Mouse (Mus musculus) embryonic facial prominence, embryonic 14.5 days (tissue): ENCODE measurements around the gene Usf3. TPM values are rescaled to one million over a fixed set of nuclear protein-coding genes. Genes with fewer than 3 reads are reported as not detected.

ENCODE experiments used
- ATAC-seq: fragments of 200-750 bp; cut with Nextera tagmentation; 2 replicates; pipeline ENCODE4 v1.8.0; 2017; ENCODE audit warnings: low read depth, moderate number of reproducible peaks, moderate TSS enrichment
- DNase-seq: peaks from one replicate; pipeline ENCODE4 v3.0.0-alpha.2; 2015; ENCODE audit warnings: low spot score
- H3K27ac ChIP-seq: fragments of 300-500 bp; sonication (generic); replicated peaks from 2 replicates; pipeline ENCODE4 v1.5.1; 2014; ENCODE audit warnings: low read depth, mild to moderate bottlenecking, low read length, moderate library complexity
- H3K27me3 ChIP-seq: fragments of 300-500 bp; sonication (generic); replicated peaks from 2 replicates; pipeline ENCODE4 v1.6.1; 2014; ENCODE audit warnings: low read length; ENCODE audit not compliant: control insufficient read depth, insufficient read depth
- H3K36me3 ChIP-seq: fragments of 300-500 bp; sonication (generic); 2 replicates; pipeline ENCODE4 v1.6.1; 2014; ENCODE audit warnings: low read length, mixed read lengths; ENCODE audit not compliant: control insufficient read depth, insufficient read depth
- H3K4me1 ChIP-seq: fragments of 300-500 bp; sonication (generic); 2 replicates; pipeline ENCODE4 v1.6.1; 2014; ENCODE audit warnings: antibody characterized with exemption, low read length; ENCODE audit not compliant: control insufficient read depth, insufficient read depth
- H3K4me2 ChIP-seq: fragments of 300-500 bp; sonication (generic); 2 replicates; pipeline ENCODE4 v1.6.1; 2014; ENCODE audit warnings: low read depth, mild to moderate bottlenecking, low read length, moderate library complexity, mixed read lengths
- H3K4me3 ChIP-seq: fragments of 300-500 bp; sonication (generic); 2 replicates; pipeline ENCODE4 v1.5.1; 2014; ENCODE audit warnings: low read depth, mild to moderate bottlenecking, low read length
- H3K9ac ChIP-seq: fragments of 300-500 bp; sonication (generic); 2 replicates; pipeline ENCODE4 v1.6.1; 2014; ENCODE audit warnings: low read depth, mild to moderate bottlenecking, low read length, moderate library complexity, mixed read lengths
- H3K9me3 ChIP-seq: fragments of 300-500 bp; sonication (generic); 2 replicates; pipeline ENCODE4 v1.6.1; 2016; ENCODE audit warnings: low read length; ENCODE audit not compliant: control insufficient read depth
- WGBS: fragments of 180-500 bp; shearing (Covaris S2); extraction: QIAGEN DNeasy Blood & Tissue Kit; methylation state at CpG from one replicate; pipeline ENCODE4 v1.1.7; 2014; 5-methylcytosine and 5-hydroxymethylcytosine counted together
- polyA plus RNA-seq: library from polyadenylated mRNA; unstranded; fragments of >200 nt; fragmentation: Nextera tagmentation; extraction: Ambion mirVana; gene quantifications from 2 replicates; pipeline ENCODE4 v1.2.1, GENCODE M21; 2014

Usf3 gene
- polyA plus RNA-seq, 1 experiment from 2014 or later, result 5.5 TPM

GRCm38 (mm10) chr16:44138377-44138978 is 34.6 kb upstream of the Usf3 start:
- H3K4me2 ChIP-seq, result peak overlapping the region; percentile 96
- no peaks in the 10 kb centered on the region for H3K36me3 ChIP-seq
- WGBS, result 3% methylated on average over 22 of the region's 24 CpGs
- peak; percentile 10 for DNase-seq
- H3K9me3 ChIP-seq, result no peaks in the 10 kb centered on the region
- peak overlapping the region; percentile 97 for H3K27ac ChIP-seq
- no peak; the same call in 1 of the 2 replicates for ATAC-seq
- H3K4me3 ChIP-seq, result peak overlapping the region; percentile 99
- peak overlapping the region; percentile 96 for H3K9ac ChIP-seq
- H3K27me3 ChIP-seq, result no peaks in the 10 kb centered on the region
- H3K4me1 ChIP-seq, result peaks cover 10% of the 10 kb centered on the region

GRCm38 (mm10) chr16:44138979-44139535 is 34.0 kb upstream of the Usf3 start:
- Histone ChIP-seq H3K4me3 (peak overlapping the region; percentile 99), H3K9me3 (no peaks in the 10 kb centered on the region), H3K4me2 (peak overlapping the region; percentile 96), H3K9ac (peak overlapping the region; percentile 96), H3K27ac (peak overlapping the region; percentile 97), H3K36me3 (no peaks in the 10 kb centered on the region), H3K27me3 (no peaks in the 10 kb centered on the region), H3K4me1 (peaks cover 10% of the 10 kb centered on the region)
- ATAC-seq (peak; percentile 90), DNase-seq (peak; percentile 99)
- WGBS, result under 1% methylated on average over 25 of the region's 25 CpGs

DNA sequence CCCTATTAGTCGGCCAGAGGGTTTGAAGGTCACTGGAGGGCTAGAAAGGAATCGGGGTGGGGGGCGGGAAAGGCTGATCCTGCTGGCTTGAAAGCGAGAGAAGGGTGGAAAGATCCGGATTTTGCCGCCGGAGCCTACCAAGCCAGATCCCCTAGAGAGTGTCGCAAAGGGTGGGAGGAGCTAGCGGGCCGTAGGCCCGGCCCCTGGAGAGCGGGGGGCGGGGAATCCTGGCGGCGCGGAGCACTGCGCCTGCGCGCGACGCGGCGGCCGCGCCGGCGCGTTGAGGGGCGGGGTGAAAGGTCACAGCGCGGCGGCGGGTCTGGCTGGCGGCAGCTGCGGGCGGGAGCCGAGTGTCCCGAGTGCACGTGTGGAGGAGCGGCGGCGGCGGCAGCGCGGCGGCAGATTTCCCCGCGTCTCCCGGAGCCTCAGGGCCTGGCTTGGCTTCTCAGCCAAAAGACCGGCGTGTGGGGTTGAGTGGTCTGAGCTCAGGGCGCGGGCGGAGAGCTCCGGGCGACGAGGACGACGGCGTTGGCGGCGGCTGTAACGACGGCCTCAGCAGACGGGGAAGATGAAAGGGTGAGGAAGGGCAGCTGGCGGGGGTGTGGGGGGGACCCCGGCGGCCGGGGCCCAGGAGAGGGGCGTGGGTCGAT is 33.4 kb upstream of the Usf3 start, which contains the start of the genes Atp6v1a and Naa50:
Atp6v1a (minus strand) TSS at position 170 of the 650 bp plus-strand sequence.
Naa50 (plus strand) TSS at position 295 of the 650 bp plus-strand sequence.
- Histone ChIP-seq H3K9ac (peak within 1 kb of the TSS; percentile 96), H3K4me1 (peaks cover 10% of the 10 kb centered on the region), H3K9me3 (no peaks in the 10 kb centered on the region), H3K27me3 (no peaks in the 10 kb centered on the region), H3K27ac (peak within 1 kb of the TSS; percentile 97), H3K4me3 (peak within 1 kb of the TSS; percentile 99), H3K4me2 (peak within 1 kb of the TSS; percentile 96), H3K36me3 (no peaks in the 10 kb centered on the region)
- ATAC-seq, result peak; percentile 86
- peak; percentile 97 for DNase-seq
- WGBS, result 1% methylated on average over 41 of the region's 71 CpGs

GRCm38 (mm10) chr16:44140186-44140787 is 32.8 kb upstream of the Usf3 start:
- H3K9ac ChIP-seq, result peak overlapping the region; percentile 96
- H3K9me3 ChIP-seq, result no peaks in the 10 kb centered on the region
- H3K4me2 ChIP-seq, result peak overlapping the region; percentile 96
- peak overlapping the region; percentile 99 for H3K4me3 ChIP-seq
- peak overlapping the region; percentile 97 for H3K27ac ChIP-seq
- under 1% methylated on average over 38 of the region's 44 CpGs for WGBS
- H3K4me1 ChIP-seq, result peaks cover 10% of the 10 kb centered on the region
- no peaks in the 10 kb centered on the region for H3K36me3 ChIP-seq
- ATAC-seq (peak; percentile 72), DNase-seq (peak; percentile 94)
- no peaks in the 10 kb centered on the region for H3K27me3 ChIP-seq

DNA sequence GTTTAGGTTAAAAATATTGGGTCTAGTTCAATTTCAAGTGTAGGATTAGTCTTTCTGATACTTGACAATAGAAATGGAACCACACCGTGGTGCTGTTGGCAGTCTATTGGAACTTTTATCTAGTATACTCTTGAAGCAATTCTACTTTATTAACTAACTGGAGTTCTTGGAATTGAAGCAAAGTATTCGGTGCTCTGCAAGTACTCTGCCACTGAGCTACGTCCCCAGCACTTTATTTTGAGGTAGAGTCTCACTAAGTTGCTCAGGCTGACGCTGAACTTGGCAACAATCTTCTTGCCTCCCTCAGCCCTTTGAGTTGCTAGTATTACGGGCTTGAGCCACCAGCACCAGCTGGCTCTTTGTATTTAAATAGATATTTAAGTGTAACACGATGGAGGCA is 31.6 kb upstream of the Usf3 start:
- 52% methylated on average over 6 of the region's 6 CpGs for WGBS
- peak overlapping the region; percentile 96 for H3K4me2 ChIP-seq
- peak overlapping the region; percentile 96; the same call in 1 of the 2 replicates for H3K9ac ChIP-seq
- 0 out of 2 replicates have a peak overlapping the region, but pooled peaks have one; percentile 8 for H3K27ac ChIP-seq
- H3K27me3 ChIP-seq, result no peaks in the 10 kb centered on the region
- peak overlapping the region; percentile 99 for H3K4me3 ChIP-seq
- ATAC-seq (no peak), DNase-seq (peak; percentile 54)
- H3K36me3 ChIP-seq, result no peaks in the 10 kb centered on the region
- peaks cover 10% of the 10 kb centered on the region for H3K4me1 ChIP-seq
- H3K9me3 ChIP-seq, result no peaks in the 10 kb centered on the region

- no peak for DNase-seq
- no peak for ATAC-seq
- H3K27ac ChIP-seq, result no peak overlapping the region
- H3K4me2 ChIP-seq, result no peak overlapping the region
- H3K4me1 ChIP-seq, result no peaks in the 10 kb centered on the region
- H3K27me3 ChIP-seq, result no peaks in the 10 kb centered on the region
- WGBS, result 94% methylated on average over 1 of the region's 1 CpGs
- H3K9ac ChIP-seq, result no peak overlapping the region
- H3K36me3 ChIP-seq, result no peaks in the 10 kb centered on the region
- H3K4me3 ChIP-seq, result no peak overlapping the region
- no peaks in the 10 kb centered on the region for H3K9me3 ChIP-seq
Measured at GRCm38 (mm10) chr16:44149002-44149767, 23.9 kb upstream of the Usf3 start.

GRCm38 (mm10) chr16:44154497-44155057 is 18.5 kb upstream of the Usf3 start:
- Histone ChIP-seq H3K9ac (no peak overlapping the region), H3K27ac (no peak overlapping the region), H3K36me3 (peaks cover 24% of the 10 kb centered on the region), H3K4me3 (no peak overlapping the region), H3K9me3 (no peaks in the 10 kb centered on the region), H3K4me1 (no peaks in the 10 kb centered on the region), H3K27me3 (no peaks in the 10 kb centered on the region), H3K4me2 (no peak overlapping the region)
- ATAC-seq (no peak), DNase-seq (no peak)
- 71% methylated on average over 6 of the region's 6 CpGs for WGBS

DNA sequence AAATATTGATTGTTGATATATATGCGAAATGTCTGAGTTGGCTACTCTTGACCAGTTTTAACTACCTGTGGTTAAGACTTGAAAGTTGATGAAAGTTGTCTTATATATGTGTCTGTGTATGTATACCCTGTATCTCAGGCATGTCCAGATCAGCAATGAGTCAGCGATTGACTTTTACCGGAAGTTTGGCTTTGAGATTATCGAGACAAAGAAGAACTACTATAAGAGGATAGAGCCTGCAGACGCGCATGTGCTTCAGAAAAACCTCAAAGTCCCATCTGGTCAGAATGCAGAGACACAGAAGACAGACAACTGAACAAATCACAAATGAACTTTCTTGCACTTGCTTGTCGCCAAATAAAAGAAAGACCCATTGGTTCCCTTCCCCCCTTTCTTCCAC is 13.7 kb upstream of the Usf3 start:
- WGBS, result 96% methylated on average over 7 of the region's 7 CpGs
- Histone ChIP-seq H3K9ac (no peak overlapping the region), H3K4me2 (no peak overlapping the region), H3K36me3 (peaks cover 38% of the 10 kb centered on the region), H3K4me3 (no peak overlapping the region), H3K9me3 (no peaks in the 10 kb centered on the region), H3K27ac (no peak overlapping the region), H3K27me3 (no peaks in the 10 kb centered on the region), H3K4me1 (no peaks in the 10 kb centered on the region)
- DNase-seq (no peak), ATAC-seq (no peak)
